Mouse (Mus musculus): ENCODE measurements around the gene Dhdds. TPM values are rescaled to one million over a fixed set of nuclear protein-coding genes. Genes with fewer than 3 reads are reported as not detected.

Dhdds gene
- polyA plus RNA-seq (2011; ENCODE audit: insufficient read length, low read depth, missing spikeins), result 27.3 and 33.9 TPM in 2 replicates

DNA sequence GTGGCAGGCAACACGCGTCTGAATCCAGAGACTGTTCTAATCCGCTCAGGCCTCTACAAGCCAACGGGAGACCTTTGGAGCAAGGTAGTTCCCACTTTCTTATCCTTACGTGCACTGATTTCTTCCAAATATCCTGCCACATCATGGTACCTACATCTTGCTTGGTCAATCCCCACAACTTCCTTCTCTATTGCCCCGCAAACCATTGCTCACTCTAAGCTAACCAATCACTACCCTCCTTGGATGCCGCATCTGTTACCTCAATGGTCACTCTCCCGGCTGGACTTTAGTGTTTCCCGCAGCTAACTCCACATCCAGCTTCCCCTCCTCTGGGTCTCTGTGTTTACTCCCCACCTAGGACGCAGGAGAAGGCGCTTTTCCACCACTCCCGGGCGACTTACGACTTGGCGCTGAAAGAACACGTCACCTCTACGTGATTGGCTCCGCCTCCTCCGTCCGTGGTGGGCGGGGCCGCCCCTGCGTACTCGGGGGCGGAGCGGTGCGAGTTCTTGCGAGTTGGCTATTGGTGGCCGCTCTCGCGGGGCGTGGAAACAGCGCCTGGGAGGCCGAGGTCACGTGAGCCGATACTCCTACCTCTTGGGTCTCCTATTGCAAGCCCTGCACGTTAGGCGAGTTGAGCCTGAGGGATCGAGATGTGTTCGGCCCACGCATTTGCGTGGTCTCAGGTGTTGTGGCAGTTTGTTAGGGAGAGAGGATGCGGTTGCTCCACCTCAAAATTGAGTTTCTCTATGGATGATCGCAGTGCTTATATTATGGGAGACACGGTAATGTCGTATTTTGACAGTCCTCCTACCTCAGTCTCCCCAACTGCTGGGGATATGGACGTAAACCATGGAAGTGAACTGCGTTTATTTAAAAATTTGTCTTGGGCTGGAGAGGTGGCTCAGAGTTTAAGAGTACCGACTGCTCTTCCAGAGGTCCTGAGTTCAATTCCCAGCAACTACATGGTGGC lies at the start of gene Dhdds:
TSS of gene Dhdds (minus strand) at position 453 of the 973 bp plus-strand sequence.
- H3K4me1 ChIP-seq (ENCODE audit: control insufficient read depth, insufficient read depth, low read length), result peaks cover 3% of the 10 kb centered on the region; the same call in 1 of the 2 replicates
- no peak for TF ChIP-seq CTCF (IDR thresholded peaks at IDR 0.05; ENCODE audit: borderline replicate concordance, insufficient read depth, low read length)
- peak; percentile 89 for TF ChIP-seq POLR2A (IDR thresholded peaks at IDR 0.05; ENCODE audit: low read depth, low read length)
- H3K27ac ChIP-seq (ENCODE audit: insufficient read depth, low read length), result no peak within 1 kb of the TSS
- peak within 1 kb of the TSS; percentile 95 for H3K4me3 ChIP-seq (ENCODE audit: insufficient read depth, low read length)

- H3K4me1 ChIP-seq (ENCODE audit: control insufficient read depth, insufficient read depth, low read length), result no peaks in the 10 kb centered on the region
- H3K27ac ChIP-seq (ENCODE audit: insufficient read depth, low read length), result no peak overlapping the region
- H3K4me3 ChIP-seq (ENCODE audit: insufficient read depth, low read length), result no peak overlapping the region
- TF ChIP-seq CTCF (IDR thresholded peaks at IDR 0.05; ENCODE audit: borderline replicate concordance, insufficient read depth, low read length), result no peak
- TF ChIP-seq POLR2A (IDR thresholded peaks at IDR 0.05; ENCODE audit: low read depth, low read length), result no peak
These were observed 46.9 kb upstream of the Dhdds start for GRCm38 (mm10) chr4:134047648-134048047.

DNA sequence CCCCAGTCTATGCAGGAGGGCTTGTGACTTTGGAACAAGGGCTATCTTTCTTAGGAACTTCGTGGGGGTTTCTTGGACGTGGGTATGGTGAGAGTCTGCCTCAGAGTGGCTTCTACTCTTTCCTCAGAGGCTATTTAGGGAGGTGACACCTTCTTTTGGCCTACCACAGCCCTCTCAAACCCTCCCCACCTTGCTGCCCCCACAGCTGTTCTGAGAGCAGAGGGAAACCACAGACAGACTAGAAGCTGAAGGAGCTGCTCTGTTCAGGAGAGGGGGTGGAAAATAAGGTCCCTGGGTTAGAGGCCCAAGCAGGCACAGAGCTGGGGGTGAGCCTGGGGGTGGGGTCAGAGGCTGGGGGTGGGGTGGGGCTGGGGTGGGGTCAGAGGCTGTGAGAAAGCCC lies 42.3 kb upstream of the Dhdds start:
- no peaks in the 10 kb centered on the region for H3K4me1 ChIP-seq (ENCODE audit: control insufficient read depth, insufficient read depth, low read length)
- no peak for TF ChIP-seq CTCF (IDR thresholded peaks at IDR 0.05; ENCODE audit: borderline replicate concordance, insufficient read depth, low read length)
- no peak for TF ChIP-seq POLR2A (IDR thresholded peaks at IDR 0.05; ENCODE audit: low read depth, low read length)
- no peak overlapping the region for H3K27ac ChIP-seq (ENCODE audit: insufficient read depth, low read length)
- H3K4me3 ChIP-seq (ENCODE audit: insufficient read depth, low read length), result no peak overlapping the region

DNA sequence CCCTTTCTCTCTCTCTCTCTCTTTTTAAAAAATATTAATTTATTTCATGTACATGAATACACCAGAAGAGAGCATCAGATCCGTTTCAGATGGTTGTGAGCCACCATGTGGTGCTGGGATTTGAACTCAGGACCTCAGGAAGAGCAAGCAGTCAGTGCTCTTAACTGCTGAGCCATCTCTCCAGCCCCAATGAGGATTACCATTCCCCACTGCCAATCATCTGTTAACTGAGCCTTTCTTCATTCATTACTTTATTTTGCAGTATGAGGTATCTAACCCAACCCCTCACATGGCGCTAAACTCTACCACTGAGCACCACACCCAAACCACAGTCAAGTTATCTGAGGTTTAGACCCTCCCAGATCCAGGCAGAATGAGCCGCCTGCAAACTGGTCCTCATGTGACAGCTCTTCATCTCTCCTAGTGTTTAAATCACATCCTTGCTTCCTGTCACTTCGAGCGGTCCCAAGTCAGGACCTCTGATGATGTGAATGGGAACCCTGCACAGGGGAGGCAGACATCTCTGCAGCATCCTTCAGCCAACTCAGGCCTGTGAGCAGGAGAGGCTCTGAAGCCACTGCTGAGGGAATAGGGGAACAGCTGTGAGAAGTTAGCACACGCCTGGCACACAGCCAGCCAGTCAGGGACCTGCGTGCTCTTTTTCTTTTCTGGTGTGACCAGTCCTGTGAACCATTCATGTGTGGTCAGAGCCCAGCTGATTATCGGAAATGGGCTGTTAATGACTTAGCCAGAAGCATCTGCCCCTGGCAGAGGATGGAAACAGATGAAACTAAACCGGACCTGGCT lies 40.8 kb upstream of the Dhdds start:
- TF ChIP-seq CTCF (IDR thresholded peaks at IDR 0.05; ENCODE audit: borderline replicate concordance, insufficient read depth, low read length) (no peak), POLR2A (IDR thresholded peaks at IDR 0.05; ENCODE audit: low read depth, low read length) (no peak)
- Histone ChIP-seq H3K27ac (ENCODE audit: insufficient read depth, low read length) (no peak overlapping the region), H3K4me3 (ENCODE audit: insufficient read depth, low read length) (no peak overlapping the region), H3K4me1 (ENCODE audit: control insufficient read depth, insufficient read depth, low read length) (no peaks in the 10 kb centered on the region)

DNA sequence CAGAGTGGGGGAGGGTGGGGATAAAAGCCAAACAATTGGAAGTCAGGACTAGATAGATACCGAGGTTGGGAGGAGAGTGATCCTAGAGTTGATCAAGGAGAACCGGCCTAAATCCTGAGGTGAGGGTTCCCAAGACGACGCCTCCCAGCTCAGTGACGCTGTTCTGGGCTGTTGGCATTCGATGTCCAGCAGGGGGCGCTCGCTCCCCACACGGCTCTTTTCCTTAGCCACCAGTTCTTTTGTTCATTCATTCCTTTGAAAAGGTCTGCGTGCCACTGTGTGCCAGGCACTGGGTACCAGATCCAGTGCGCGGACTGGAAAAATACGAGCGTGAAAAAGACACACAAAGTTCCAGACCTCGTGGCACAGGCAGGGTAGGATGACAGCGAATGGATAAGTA lies 35.2 kb upstream of the Dhdds start:
- TF ChIP-seq POLR2A (IDR thresholded peaks at IDR 0.05; ENCODE audit: low read depth, low read length), result no peak
- TF ChIP-seq CTCF (IDR thresholded peaks at IDR 0.05; ENCODE audit: borderline replicate concordance, insufficient read depth, low read length), result peak; percentile 92
- H3K27ac ChIP-seq (ENCODE audit: insufficient read depth, low read length), result no peak overlapping the region
- no peak overlapping the region for H3K4me3 ChIP-seq (ENCODE audit: insufficient read depth, low read length)
- H3K4me1 ChIP-seq (ENCODE audit: control insufficient read depth, insufficient read depth, low read length), result no peaks in the 10 kb centered on the region

- no peaks in the 10 kb centered on the region for H3K4me1 ChIP-seq (ENCODE audit: control insufficient read depth, insufficient read depth, low read length)
- no peak overlapping the region for H3K4me3 ChIP-seq (ENCODE audit: insufficient read depth, low read length)
- TF ChIP-seq CTCF (IDR thresholded peaks at IDR 0.05; ENCODE audit: borderline replicate concordance, insufficient read depth, low read length) (no peak), POLR2A (IDR thresholded peaks at IDR 0.05; ENCODE audit: low read depth, low read length) (no peak)
- H3K27ac ChIP-seq (ENCODE audit: insufficient read depth, low read length), result no peak overlapping the region
These were observed 25.1 kb upstream of the Dhdds start for GRCm38 (mm10) chr4:134025802-134026201.

DNA sequence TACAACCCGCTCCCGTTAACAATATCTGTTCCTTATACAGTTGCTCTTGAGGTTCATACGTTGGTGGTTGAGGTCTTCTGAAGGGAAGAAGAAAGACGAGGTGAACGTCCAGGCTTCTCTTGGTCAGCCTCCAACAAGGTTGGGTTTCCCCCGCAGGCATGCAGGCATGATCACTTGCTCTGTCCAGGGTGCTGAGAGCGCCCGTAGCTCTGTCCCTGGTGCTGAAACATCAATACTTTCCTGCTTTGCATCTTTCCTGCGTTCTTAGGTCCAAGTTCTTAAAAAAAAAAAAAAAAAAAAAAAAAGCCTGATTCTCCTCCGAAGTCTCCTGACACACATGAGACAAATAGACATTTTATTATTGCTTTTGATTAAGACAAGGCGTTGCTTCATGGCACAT lies 19.9 kb upstream of the Dhdds start:
- TF ChIP-seq CTCF (IDR thresholded peaks at IDR 0.05; ENCODE audit: borderline replicate concordance, insufficient read depth, low read length) (no peak), POLR2A (IDR thresholded peaks at IDR 0.05; ENCODE audit: low read depth, low read length) (no peak)
- H3K4me1 ChIP-seq (ENCODE audit: control insufficient read depth, insufficient read depth, low read length), result no peaks in the 10 kb centered on the region
- no peak overlapping the region for H3K27ac ChIP-seq (ENCODE audit: insufficient read depth, low read length)
- H3K4me3 ChIP-seq (ENCODE audit: insufficient read depth, low read length), result no peak overlapping the region

DNA sequence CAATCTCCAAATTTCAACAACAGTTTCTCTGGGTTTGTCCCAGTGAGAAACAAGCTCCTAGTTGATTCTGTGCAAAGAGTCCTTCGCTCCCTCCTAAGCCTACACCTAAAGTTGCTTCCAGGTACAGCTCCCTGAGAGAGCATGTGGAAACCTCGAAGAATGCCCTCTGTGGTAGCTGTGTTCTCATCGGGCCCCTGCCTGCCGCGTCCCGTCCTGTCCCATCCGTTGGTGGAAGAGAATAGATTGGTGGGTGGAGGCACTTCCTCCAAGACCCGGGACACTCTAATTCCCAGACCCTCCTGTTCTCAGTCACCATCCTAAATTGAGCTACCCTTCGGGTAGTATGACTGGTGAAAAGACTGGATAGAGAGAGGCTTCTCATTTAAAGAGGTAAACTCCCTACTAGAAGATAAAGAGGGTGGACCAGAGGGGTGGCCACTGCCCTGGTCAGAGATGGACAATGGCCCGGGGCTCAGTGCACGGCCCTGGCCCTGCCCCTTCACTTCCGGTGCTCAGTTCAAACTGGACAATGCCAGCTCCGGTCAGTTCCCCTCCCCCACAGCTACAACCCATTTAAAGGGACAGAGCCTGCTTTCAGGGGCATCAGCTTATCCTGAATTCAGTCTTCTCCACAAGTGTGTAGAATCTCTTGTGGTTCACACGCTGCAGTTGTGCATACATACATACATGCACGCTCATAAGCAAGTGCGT lies 19.1 kb upstream of the Dhdds start:
- Histone ChIP-seq H3K4me1 (ENCODE audit: control insufficient read depth, insufficient read depth, low read length) (no peaks in the 10 kb centered on the region), H3K27ac (ENCODE audit: insufficient read depth, low read length) (no peak overlapping the region), H3K4me3 (ENCODE audit: insufficient read depth, low read length) (no peak overlapping the region)
- TF ChIP-seq POLR2A (IDR thresholded peaks at IDR 0.05; ENCODE audit: low read depth, low read length), result no peak
- TF ChIP-seq CTCF (IDR thresholded peaks at IDR 0.05; ENCODE audit: borderline replicate concordance, insufficient read depth, low read length), result no peak

- Histone ChIP-seq H3K4me1 (ENCODE audit: control insufficient read depth, insufficient read depth, low read length) (no peaks in the 10 kb centered on the region), H3K27ac (ENCODE audit: insufficient read depth, low read length) (no peak overlapping the region), H3K4me3 (ENCODE audit: insufficient read depth, low read length) (no peak overlapping the region)
- TF ChIP-seq POLR2A (IDR thresholded peaks at IDR 0.05; ENCODE audit: low read depth, low read length), result no peak
These were observed 18.5 kb upstream of the Dhdds start for GRCm38 (mm10) chr4:134019210-134019609.

Data from embryonic fibroblast, embryonic 13.5 days (primary cell).